Mouse (Mus musculus) neutrophil, adult 5-6 weeks (primary cell): ENCODE data around the gene Dhx37. TPM values are rescaled to one million over a fixed set of nuclear protein-coding genes. Genes with fewer than 3 reads are reported as not detected.
A peak's percentile ranks its signal among the peaks of the same experiment; 100 is the strongest.

Experiments
- ATAC-seq: fragments of 151-379, 151-347 bp; 2 replicates; pipeline ENCODE4 v1.8.0; 2017; ENCODE audit warnings: mild to moderate bottlenecking, moderate TSS enrichment; ENCODE audit not compliant: insufficient number of reproducible peaks, poor library complexity, low FRiP score, severe bottlenecking; ENCODE audit errors: extremely low read depth
- total RNA-seq: library from RNA; stranded (forward); fragments of 200-1000 nt; gene quantifications from 2 replicates; pipeline ENCODE4 v1.2.3, GENCODE M21; 2017

The Dhx37 gene
- total RNA-seq = 36.2 and 47.8 TPM in 2 replicates

DNA sequence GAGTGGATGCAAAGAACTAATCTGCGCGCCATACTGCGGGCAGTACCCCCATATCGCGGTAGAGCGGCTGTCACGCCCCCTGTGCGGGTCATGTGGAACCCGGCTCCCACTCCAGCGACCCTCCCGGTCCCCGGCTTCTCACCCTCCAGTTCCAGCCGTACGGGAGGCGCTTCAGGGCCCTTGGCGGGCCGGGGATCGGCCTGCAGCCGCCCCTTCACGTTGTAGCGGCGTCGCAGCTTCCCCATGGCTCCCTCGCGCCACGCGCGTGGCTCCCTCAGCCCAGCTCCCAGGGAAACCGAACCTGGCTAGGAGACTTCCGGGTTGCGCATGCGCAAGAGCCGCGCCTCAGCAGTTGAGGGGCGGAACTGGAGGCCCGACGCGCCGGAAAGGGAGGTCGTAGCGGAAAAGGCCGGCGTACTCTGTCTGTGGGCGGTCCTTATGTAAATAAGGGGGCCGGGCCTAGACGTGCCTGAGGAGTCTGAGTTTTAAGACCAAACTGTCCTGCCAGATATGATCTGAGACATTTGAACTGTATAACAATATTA, at the start of gene Dhx37:
Gene Dhx37 (minus strand): TSS at position 329 of the 545 bp plus-strand sequence.
- ATAC-seq = peak; percentile 99

DNA sequence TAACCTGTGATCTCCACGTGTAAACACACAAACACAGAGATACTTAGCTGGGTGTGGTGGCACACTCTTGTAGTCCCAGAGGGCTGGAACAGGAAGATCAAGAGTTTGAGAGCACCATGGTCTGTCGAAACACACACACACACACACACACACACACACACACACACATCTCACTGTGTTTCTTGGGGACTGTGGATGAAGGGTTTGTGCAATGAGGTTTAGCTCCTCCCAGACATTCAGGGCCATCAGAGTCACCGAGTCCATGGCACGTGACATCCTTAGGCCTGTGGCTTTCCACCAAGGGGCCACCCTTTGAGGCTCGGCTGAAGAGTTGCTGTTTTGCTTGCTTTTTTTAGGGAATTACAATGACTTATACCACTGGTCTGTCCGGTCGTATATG, 48.6 kb upstream of the Dhx37 start:
- 0 out of 2 replicates have a peak, but pooled peaks have one; percentile 10 for ATAC-seq

DNA sequence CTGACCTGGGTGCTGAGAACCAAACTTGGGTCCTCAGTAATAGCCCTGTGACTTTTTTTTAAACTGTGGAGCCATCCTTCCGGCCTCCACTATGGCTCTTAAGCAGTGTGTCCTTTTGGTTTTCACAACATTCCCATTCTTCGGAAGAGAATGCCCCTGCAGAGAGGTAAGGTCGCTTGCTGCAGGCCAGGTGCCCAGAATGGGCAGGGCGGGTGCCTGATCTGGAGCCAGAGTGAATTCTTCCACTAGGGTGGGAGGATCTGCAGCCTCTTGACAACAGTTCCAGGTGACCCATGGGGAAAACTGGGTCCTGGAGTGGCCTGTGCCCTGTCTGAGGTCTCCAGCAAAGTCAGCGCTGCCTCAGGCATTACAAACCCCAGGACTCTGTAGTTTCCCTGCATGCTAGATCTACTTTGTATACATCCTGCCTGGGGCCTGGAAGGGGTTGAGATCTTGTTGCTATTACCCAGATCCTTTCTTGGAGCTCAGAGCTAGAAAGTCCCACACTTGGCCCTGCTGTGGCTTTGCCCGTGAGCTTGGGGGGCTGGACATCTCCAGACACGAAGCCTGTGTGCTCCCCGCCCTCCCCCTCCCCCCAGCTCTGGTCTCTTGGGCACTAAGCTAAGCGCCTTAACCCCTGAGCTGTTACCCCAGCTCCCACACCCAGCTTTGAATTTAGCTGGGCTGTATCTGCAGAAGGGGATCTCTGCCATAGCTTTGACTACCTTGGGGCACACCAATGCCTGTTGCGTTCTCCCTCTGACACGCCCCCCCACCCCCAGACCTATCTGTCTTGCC, 46.7 kb upstream of the Dhx37 start:
- no peak for ATAC-seq

DNA sequence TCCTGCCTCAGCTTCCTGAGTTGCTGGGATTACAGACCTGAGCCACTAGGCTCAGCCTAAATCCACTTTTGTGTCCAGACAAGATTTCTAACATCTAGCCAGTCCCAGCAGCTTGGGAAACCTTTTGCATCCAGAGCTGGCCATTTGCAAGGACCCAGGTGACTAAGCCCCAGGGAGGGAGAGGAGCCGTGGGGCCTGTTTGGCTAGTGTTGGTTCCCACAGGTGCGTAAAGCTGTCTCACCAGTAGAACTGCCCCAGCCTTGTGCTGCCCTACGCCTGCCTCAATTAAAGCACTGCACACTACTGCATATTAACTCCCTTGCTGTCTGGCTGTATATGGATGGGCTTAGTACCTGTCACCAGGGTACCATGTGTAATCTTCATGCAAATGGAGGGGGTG, 45.5 kb upstream of the Dhx37 start:
- ATAC-seq = no peak

DNA sequence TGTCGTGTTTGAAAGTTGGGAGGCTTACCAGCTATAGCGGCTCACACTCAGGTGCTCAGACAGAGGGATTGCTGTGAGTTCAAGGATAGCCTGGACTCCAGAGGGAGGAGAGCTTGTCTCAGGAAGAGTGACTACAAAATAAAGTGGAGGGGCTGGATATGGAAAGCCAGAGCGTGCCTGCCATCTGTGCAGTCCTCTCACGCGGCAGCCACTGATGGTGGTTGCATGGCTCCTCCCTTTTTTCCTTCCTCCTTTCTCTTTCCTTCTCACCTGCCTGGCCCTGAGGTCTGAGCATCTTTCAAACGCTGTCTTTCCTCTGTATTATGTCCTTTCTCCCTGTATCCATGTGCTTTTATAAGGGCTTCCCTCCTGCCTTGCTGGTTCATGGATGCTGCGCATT, 44.1 kb upstream of the Dhx37 start:
- ATAC-seq = no peak

DNA sequence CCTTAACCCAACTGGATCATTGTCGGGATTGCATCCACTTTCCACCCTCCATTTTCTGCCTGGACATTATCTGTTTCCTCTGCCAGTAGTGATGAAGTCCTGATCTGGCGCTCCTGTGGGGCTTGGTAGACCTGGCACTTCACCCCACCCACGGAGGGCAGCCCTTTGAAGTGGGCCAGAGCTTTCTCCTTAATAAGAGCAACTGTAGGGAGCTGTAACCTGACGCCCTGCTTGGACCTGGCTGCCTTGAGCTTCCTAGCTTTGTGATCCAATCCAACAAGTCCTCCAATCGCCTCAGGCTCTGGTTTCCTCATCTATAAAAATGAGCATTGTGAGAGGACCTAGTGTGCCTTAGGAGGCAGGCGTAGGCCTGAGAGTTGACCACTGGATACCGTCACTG, 43.6 kb upstream of the Dhx37 start:
- no peak for ATAC-seq

DNA sequence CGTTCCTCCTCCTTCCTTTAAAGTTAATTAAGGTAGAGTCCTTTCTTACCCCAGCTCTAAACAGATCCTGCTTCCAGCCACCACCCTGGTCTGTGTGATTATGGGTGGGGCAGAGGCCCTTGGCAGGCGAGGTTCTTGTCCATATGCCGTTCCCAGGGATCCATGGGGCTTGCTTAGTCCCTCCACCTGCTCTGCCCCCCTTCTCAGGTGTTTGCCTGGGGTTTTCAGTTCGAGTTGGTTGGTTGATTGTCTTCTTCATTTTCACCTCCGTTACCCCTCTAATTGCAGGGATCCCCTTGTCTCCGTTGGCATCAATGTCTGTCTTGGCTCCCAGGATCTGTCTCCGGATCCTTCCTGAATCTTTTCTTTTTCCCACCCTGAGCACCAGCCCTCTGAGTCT, 42.9 kb upstream of the Dhx37 start:
- ATAC-seq = no peak

DNA sequence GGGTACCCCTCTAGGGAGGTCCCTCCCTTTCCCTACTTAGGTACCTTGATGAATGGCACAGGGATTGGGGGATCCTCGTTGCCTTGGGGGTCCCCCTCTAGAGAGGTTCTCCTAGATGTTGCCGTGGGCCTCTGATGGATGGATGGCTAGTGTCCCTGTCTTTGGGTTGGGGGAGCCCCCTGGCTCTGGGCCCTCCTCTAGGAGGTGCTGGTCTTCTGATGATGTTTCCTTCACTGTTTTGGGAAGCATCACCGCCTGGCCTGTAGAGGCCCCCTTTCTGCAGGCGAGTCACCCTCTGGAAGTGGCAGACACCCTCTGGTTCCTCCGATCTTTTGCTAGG, 42.3 kb upstream of the Dhx37 start:
- ATAC-seq = no peak

DNA sequence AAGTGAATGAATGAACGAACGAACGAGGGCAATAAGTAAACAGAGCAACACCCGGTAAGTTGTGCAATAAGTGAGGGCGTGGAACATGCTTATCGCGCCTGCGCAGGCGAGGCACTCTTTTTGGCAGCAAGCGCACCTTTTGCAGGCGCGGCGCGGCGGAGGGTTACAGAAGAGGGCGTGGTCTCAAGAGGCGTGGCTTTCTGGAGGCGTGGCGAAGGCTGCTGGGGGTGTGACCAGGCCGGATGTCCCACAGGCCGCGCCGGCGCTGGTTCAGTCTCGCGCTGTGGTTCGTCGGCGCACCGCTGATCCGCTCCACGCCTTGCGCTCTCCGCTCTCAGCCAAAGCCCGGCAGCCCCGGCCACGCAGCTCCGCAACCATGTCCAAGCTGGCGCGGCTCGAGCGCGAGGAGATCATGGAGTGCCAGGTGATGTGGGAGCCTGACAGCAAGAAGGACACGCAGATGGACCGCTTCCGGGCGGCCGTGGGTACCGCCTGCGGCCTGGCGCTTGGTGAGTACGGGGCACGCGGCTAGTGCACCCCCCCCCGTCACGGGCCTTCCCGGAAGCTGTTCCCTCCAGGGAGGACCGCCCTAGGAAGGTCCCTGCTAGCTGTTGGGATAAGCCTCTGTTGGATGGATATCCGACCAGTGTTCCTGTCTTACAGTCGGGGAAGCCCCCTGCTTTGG, 41.8 kb upstream of the Dhx37 start, which contains the start of gene Aacs:
Gene Aacs (plus strand): TSS at position 214 of the 685 bp plus-strand sequence.
- peak; percentile 96 for ATAC-seq

DNA sequence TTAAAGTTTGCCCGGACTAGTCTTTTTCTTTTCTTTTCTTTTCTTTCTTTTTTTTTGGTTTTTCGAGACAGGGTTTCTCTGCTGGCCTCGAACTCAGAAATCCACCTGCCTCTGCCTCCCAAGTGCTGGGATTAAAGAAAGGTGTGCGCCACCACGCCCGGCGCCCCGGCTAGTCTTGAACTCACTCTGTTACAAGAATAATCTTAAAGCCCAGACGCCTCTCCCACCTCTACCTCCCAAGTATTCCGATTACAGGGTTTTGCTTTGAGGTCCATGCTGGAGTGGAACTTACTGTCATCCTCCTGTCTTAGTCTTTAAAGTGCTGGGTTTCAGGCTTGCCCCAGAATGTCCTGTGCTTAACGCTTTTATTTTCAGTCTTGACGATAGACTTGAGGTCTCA, 41.1 kb upstream of the Dhx37 start:
- no peak for ATAC-seq

DNA sequence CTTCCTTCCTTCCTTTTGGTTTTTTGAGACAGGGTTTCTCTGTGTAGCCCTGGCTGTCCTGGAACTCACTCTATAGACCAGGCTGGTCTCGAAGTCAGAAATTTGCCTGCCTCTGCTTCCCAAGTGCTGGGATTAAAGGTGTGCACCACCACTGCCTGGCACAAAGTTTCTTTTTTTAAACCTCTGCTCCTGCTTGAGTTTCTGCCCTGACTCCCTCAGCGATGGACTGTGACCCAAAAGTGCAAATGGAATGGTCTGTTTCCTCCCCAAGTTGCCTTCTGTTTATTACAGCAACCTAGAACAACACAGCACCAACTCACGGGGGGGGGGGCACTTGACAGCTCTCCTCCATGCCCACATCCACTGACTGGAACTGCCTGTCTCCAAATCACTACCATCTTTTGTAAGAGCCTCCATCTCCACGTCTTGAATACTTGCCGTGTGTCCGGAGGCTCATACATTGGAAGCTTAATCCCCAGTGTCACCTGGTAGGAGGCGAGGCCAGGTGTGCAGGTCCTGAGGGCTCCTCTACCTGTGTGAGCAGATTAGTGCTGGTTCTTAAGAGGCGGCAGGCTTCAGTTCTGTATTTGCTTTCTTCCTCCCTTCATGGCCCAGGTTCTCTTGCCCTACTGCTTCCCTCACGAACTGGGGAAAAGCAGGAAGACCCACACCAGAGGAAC, 39.0 kb upstream of the Dhx37 start:
- no peak for ATAC-seq

DNA sequence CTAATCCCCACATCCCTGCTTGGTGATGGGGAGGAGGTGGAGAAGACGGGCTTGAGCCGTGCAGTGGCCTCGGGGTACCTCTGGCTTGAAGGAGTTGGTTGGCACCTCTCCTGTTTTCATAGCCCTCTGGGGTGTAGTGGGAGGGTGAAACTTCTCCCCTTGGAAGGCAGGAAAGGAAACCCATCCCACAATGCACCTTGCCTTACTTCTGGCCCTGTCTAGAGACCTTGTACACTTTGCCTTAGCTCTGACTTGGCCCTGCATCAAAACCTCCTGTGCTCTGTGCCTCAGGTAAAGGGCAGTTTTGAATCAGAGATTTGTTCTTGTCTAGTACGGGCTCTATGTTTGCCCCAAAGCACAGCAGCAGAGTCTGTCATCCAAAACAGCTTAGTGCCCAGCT, 36.8 kb upstream of the Dhx37 start:
- ATAC-seq = no peak

DNA sequence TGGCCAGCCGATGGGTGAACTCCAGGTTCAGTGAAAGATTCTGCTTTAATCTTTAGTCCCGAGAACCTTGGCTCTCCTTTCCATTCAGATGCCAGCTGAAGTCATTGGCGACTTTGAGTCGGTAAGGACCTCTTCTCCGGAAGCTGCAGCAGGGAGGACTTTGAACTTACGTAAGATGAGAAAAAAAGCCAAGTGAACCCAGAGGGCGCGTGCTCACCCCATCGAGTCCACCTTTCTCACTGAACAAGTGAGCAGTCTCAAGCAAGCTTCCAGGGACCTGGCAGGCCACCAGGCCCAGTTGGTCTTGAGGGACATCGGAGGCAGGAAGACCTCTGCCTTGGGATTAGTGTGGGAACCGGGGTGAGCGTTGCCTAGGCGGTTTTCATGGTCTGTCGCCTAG, 33.3 kb upstream of the Dhx37 start:
- no peak for ATAC-seq

DNA sequence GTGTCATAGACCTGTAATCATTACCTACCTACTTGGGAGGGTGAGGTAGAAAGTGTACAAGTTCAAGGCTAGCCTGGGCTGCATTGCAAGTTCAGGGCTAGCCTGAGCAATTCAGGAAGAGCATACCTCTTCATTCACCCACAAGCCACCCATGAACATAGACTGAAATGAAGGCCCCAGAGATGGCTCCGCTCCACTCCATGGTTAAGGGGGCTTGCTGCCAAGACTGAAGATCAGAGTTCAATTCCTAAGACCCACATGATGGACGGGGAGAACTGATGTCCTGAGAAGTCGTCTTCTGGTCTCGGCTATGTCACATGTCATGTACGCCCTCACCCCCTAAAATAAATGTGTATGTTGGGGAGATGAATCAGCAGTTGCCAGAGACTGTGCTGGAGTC, 32.6 kb upstream of the Dhx37 start:
- no peak for ATAC-seq

DNA sequence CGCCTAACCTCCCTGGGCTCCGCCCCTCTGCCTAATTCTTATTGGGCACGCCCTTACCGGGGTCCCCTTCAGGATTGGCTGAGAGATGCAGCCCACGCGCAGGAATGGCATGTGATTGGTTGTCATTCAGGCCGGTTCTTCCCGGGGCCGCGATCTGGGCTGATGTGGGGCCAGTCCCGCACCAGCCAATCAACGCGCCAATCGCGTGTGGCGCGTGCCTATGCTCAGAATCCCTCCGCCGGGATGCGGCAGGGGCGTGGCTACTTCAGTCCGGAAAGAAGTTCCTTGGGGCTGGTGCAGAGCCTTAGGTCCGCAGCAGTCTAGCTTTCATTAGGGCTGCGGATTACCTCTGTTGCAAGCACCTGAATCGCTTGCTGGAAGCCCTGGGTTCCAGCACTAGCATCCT, 31.8 kb upstream of the Dhx37 start:
- peak; percentile 98 for ATAC-seq

DNA sequence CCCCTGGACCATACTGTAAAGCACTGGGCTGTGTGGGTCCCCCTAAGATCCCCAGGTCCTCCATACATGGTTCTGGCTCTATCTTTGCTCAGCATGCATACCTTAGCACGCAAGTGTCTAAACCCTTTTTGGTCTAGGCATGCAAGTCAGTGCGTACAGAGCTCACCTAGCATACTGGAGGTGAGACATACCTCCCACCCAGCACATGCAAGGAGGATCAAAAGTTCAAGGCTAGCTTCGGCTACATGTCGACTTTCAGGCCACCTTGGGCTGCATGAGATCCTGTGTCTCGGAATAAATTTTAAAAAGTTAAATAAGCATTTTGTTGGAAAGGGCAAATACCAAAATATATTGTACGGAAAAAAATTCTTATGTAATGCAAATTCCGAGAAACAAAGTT, 31.3 kb upstream of the Dhx37 start:
- no peak for ATAC-seq

DNA sequence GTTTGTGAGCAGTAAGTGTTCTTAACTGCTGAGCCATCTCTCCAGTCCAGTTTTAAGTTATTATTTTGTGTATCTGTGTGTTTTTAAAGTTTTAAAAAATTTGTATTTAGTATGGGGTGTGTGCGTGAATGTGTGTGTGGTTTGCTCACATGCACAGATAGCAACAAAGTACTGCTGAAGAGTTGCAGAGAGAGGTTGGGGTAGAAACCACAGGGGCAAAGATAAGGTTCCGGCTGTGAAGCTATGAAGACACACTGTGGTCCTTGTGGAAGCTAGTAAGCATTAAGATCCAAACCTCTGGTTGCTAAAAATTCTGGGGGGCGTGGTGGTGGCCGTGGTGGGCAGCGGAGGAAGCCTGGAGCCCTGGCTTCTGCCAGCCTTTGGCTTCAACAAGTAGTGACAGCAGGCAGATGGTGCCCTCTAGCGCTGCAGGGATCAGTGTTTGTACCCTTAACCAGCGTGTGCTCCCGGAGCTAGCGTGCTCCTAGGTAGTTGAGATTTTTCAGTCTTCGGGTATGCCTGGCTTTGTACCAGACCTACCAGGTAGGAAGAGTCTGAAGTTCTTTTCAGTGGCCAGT, 28.0 kb upstream of the Dhx37 start:
- no peak for ATAC-seq

DNA sequence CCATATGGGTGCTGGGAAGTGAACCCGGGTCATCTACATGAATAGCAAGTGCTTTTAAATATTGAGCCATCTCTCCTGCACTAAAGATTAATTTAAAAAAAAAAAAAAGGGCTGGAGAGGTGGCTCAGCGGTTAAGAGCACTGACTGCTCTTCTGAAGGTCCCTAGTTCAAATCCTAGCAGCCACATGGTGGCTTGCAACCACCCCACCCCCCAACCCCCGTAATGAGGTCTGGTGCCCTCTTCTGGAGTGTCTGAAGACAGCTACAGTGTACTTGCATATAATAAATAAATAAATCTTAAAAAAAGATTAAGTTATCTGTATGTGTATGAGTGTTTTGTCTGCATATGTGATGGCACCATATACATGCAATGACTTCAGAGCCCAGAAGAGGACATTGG, 26.7 kb upstream of the Dhx37 start:
- ATAC-seq = no peak

DNA sequence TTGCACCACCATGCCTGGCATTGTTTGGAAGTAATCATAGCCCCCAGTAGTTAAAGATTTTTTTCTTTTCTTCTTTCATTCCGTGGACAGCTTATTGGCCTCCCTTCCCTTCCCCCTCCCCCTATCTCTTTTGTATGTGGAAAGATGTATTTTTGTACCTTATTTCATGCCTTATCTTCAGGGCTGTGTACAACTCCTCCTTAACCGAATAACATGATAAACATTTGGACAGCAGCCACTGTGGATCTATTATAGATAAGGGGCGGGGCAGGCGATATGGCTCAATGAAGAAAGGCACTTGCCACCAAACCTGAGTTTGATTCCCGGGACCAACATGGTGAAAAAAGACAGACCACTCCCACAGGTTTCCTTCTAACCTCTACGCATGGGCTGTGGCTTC, 23.6 kb upstream of the Dhx37 start:
- ATAC-seq = no peak
